Mouse (Mus musculus) heart, embryonic 12.5 days (tissue): ENCODE results near the gene Asxl1. TPM values are rescaled to one million over a fixed set of nuclear protein-coding genes. Genes with fewer than 3 reads are reported as not detected.

Experiments
- ATAC-seq: fragments of 200-750 bp; cut with Nextera tagmentation; 2 replicates; pipeline ENCODE4 v1.8.0; 2017; ENCODE audit warnings: moderate TSS enrichment, moderate library complexity; ENCODE audit not compliant: insufficient number of reproducible peaks, low FRiP score
- H3K27ac ChIP-seq: fragments of 300-500 bp; sonication (generic); 2 replicates; pipeline ENCODE4 v1.5.1; 2016; ENCODE audit warnings: mild to moderate bottlenecking, moderate library complexity; ENCODE audit not compliant: poor library complexity, severe bottlenecking
- H3K27me3 ChIP-seq: fragments of 300-500 bp; sonication (generic); replicated peaks from 2 replicates; pipeline ENCODE4 v1.6.1; 2016; ENCODE audit warnings: mild to moderate bottlenecking, moderate library complexity
- H3K36me3 ChIP-seq: fragments of 300-500 bp; sonication (generic); 2 replicates; pipeline ENCODE4 v1.6.1; 2016; ENCODE audit warnings: mild to moderate bottlenecking, moderate library complexity
- H3K4me1 ChIP-seq: fragments of 300-500 bp; sonication (generic); replicated peaks from 2 replicates; pipeline ENCODE4 v1.6.1; 2016; ENCODE audit warnings: mild to moderate bottlenecking
- H3K4me2 ChIP-seq: fragments of 300-500 bp; sonication (generic); 2 replicates; pipeline ENCODE4 v1.6.1; 2016; ENCODE audit warnings: mild to moderate bottlenecking, moderate library complexity
- H3K4me3 ChIP-seq: fragments of 300-500 bp; sonication (generic); 2 replicates; pipeline ENCODE4 v1.5.1; 2016; ENCODE audit warnings: mild to moderate bottlenecking
- H3K9ac ChIP-seq: fragments of 300-500 bp; sonication (generic); 2 replicates; pipeline ENCODE4 v1.6.1; 2016; ENCODE audit warnings: mild to moderate bottlenecking, moderate library complexity
- H3K9me3 ChIP-seq: fragments of 300-500 bp; sonication (generic); replicated peaks from 2 replicates; pipeline ENCODE4 v1.6.1; 2016; ENCODE audit warnings: mild to moderate bottlenecking, moderate library complexity
- WGBS: fragments of 180-500 bp; shearing (Covaris S2); methylation state at CpG from one replicate; pipeline ENCODE4 v1.1.7; 2016; 5-methylcytosine and 5-hydroxymethylcytosine counted together
- polyA plus RNA-seq: library from polyadenylated mRNA; unstranded; fragments of >200 nt; fragmentation: Nextera tagmentation; extraction: Ambion mirVana; gene quantifications from 2 replicates; pipeline ENCODE4 v1.2.1, GENCODE M21; 2016

Gene Asxl1
- polyA plus RNA-seq, 1 experiment from 2014 or later = 14.4 TPM

DNA sequence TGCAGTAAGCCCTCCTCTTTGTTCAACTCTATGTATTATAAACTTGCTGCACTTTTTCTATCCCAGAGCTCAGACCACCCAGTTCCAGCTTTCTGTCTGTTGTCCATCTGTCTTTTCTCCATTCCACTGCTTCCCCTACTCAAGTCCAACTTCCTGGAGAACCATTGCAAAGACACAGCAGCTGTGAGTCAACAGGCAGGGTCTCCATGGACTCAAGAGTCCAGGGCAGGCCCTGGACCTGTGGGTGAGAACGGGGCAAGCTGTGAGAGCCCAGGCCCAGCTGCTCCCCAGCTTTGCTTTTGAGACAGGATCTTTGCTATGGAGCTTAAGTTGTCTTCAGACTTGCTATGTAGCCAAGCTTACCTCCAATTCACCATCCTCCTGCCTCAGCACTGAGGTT, 84.9 kb downstream of the Asxl1 start:
- Histone ChIP-seq H3K27me3 (no peaks in the 10 kb centered on the region), H3K4me3 (no peak overlapping the region), H3K36me3 (peaks cover 67% of the 10 kb centered on the region), H3K9ac (no peak overlapping the region), H3K4me2 (no peak overlapping the region), H3K9me3 (no peaks in the 10 kb centered on the region), H3K27ac (no peak overlapping the region), H3K4me1 (peaks cover 96% of the 10 kb centered on the region)
- ATAC-seq = no peak
- WGBS = 88% methylated on average over 1 of the region's 1 CpGs

DNA sequence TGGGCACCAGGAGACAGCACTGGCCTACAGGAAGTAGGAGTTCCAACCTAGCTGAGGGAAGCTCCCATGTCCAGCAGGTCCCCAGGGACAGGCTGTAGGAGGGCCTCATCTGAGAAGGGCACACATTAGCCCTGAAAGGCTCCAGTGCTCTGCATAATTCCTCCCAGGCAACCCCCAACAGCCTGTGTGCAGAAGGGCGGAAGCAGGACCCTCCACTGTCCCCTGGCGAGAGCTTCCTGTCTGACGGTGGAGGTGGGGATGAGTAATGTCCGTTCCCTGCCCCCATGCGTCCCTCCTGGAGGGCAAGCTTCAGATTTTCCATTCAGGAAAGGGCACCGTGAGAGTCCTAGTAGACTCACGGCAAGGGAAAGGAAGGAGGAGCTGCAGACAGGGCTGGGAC, 86.9 kb downstream of the Asxl1 start:
- Histone ChIP-seq H3K36me3 (peaks cover 67% of the 10 kb centered on the region), H3K9me3 (no peaks in the 10 kb centered on the region), H3K4me1 (peaks cover 96% of the 10 kb centered on the region), H3K4me3 (no peak overlapping the region), H3K9ac (peak overlapping the region; percentile 29; the same call in 1 of the 2 replicates), H3K27ac (peak overlapping the region; percentile 73), H3K27me3 (no peaks in the 10 kb centered on the region), H3K4me2 (peak overlapping the region; percentile 14; the same call in 1 of the 2 replicates)
- peak; percentile 57 for ATAC-seq
- WGBS = 31% methylated on average over 7 of the region's 7 CpGs

DNA sequence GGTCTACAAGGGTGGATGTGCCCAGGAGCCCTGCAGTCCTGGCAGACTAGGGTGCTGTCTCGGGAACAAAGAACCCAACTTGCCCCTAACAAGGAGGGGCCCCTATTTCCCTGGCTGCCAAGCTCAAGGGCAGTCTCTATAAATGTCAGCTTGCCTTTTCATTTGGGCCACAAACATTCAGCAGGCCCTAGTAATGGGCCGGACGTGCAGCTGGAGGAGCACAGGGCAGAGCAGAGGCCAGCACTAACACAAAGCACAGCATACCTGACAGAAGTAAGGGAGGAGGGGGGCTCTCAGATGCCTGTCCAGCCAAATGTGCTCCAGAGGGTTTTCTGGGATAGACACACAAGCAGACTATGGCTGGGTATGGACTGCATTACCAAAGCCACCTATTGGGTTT, 88.2 kb downstream of the Asxl1 start:
- H3K27me3 ChIP-seq = no peaks in the 10 kb centered on the region
- H3K36me3 ChIP-seq = peaks cover 61% of the 10 kb centered on the region
- 42% methylated on average over 3 of the region's 3 CpGs for WGBS
- 0 out of 2 replicates have a peak overlapping the region, but pooled peaks have one; percentile 11 for H3K9ac ChIP-seq
- no peak overlapping the region for H3K4me3 ChIP-seq
- peak overlapping the region; percentile 73 for H3K27ac ChIP-seq
- H3K4me1 ChIP-seq = peaks cover 96% of the 10 kb centered on the region
- no peaks in the 10 kb centered on the region for H3K9me3 ChIP-seq
- ATAC-seq = no peak
- H3K4me2 ChIP-seq = peak overlapping the region; percentile 2; the same call in 1 of the 2 replicates

DNA sequence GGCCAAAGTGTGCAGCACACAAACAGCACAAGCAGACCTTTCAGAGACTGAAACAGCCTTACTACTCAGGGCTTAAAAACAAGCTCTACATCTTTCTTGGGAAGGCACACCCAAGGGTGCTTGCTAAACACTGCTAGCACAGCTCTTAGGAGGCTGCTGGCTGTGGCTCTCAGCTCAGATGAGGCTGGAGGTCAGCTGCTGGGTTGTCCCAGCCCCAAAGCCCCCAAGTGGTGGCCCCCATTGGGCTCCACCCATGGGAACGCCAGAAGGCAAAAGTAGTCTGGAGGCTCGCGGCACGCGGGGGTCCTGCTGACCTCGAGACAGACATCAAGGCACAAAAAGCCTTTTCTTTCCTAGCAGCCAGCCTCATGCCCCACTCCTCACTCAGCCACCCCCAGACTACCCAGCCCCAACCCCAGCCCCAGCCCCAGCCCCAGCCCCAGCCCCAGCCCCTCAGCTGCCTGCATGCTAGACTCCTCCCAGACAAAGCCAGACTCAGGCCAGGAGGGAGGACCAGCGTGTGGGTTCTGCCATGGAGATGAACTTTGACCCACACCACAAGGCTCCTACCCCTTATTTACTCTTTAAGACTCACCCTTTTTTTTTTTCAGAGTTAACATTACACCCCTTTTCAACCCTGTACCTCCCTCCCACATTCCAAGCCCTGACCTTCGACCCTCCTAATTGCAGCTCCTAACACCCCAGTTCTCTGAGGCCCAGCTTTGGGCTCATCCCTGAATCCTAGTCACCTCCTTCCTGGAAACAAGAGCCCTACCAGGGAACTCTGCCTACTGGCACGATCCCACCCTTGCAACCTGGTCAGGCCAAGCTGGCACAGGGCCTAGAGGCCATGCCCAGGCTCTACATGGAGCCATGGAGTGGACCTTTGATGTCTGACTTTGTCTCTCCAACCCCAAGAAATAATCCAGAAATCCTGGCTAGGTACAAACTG, 89.5 kb downstream of the Asxl1 start:
- no peaks in the 10 kb centered on the region for H3K27me3 ChIP-seq
- H3K9ac ChIP-seq = peak overlapping the region; percentile 37; the same call in 1 of the 2 replicates
- no peaks in the 10 kb centered on the region for H3K9me3 ChIP-seq
- H3K4me1 ChIP-seq = peaks cover 94% of the 10 kb centered on the region
- no peak for ATAC-seq
- H3K27ac ChIP-seq = peak overlapping the region; percentile 67
- H3K4me3 ChIP-seq = no peak overlapping the region
- H3K36me3 ChIP-seq = peaks cover 48% of the 10 kb centered on the region
- H3K4me2 ChIP-seq = no peak overlapping the region
- WGBS = 33% methylated on average over 9 of the region's 9 CpGs

DNA sequence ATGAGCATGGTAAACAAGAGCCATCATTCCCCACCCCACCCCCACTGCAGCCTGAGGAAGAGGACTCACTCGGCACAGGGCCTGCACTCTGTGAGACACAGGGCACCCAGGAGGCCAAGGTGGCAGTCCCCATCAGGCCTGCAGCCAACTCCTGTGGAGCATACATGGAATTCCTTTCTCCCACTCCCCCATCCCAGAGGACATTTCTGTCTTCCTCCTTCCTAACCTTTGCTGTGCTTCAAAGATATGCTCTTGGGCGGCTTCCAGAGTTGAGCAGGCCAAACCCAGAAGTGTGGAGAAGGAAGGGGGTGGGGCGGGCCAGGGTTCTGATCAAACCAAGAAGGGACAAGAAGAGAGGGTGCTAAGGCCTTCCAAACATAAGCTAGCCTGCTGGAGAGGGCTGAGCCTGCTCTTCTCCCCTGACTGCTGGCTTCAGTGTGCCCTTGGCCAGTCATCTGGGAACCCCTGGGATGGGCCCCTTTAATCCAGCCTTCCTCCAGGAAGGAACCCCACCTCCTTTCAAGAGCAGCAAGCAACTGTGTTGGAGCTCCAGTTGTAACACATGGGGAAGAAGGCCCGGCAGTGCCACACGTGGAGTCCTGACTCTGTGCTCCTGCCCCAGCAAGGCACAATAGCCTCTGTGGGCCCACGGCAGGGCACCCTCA, 91.1 kb downstream of the Asxl1 start:
- Histone ChIP-seq H3K9me3 (no peaks in the 10 kb centered on the region), H3K27ac (peak overlapping the region; percentile 96), H3K4me3 (peak overlapping the region; percentile 0), H3K4me2 (peak overlapping the region; percentile 54), H3K9ac (peak overlapping the region; percentile 54; the same call in 1 of the 2 replicates), H3K27me3 (no peaks in the 10 kb centered on the region), H3K36me3 (peaks cover 31% of the 10 kb centered on the region), H3K4me1 (peaks cover 96% of the 10 kb centered on the region)
- ATAC-seq = peak; percentile 40
- WGBS = 13% methylated on average over 6 of the region's 6 CpGs

DNA sequence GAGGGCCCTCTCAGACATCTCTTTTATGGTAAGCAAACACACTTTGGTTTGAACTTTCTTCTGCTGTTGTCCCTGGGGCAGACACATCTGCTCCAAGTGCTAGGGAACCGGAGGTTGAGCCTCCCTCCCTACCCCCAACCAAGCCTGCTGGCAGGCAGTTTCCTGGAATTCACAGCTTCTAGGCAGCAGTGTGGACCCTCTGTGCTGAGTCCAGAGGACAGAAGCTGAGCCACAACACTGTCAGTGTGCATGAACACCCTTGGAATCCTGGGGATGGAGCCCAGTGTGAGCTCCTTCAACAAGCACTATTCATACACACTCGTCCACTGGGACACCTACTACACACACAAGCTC, 91.7 kb downstream of the Asxl1 start:
- Histone ChIP-seq H3K4me2 (peak overlapping the region; percentile 54), H3K4me3 (peak overlapping the region; percentile 0; the same call in 1 of the 2 replicates), H3K27me3 (no peaks in the 10 kb centered on the region), H3K9me3 (no peaks in the 10 kb centered on the region), H3K36me3 (peaks cover 26% of the 10 kb centered on the region), H3K27ac (peak overlapping the region; percentile 96), H3K9ac (peak overlapping the region; percentile 54; the same call in 1 of the 2 replicates), H3K4me1 (peaks cover 96% of the 10 kb centered on the region)
- ATAC-seq = no peak
- WGBS = 14% methylated on average over 2 of the region's 2 CpGs

DNA sequence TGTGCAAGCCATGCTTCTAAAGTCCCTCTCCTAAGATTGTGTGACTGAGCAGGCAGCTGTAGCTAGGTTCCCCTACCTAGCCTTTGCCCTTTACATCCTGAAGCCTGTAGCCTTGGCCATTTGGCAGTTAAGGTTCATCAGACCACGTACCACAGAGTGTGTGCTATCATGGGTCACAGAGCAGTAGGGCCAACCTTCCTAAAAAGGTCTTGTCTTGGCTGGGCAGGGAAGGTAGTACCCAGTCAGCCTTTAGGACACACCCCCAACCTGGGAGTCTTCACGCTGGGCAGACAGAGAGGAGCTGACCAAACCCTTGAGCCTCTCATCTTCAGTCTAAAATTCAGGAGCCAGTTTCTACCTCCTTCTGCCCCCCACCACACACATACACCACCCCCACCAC, 95.1 kb downstream of the Asxl1 start:
- Histone ChIP-seq H3K27me3 (no peaks in the 10 kb centered on the region), H3K9ac (peak overlapping the region; percentile 52), H3K4me3 (no peak overlapping the region), H3K4me1 (peaks cover 73% of the 10 kb centered on the region), H3K27ac (peak overlapping the region; percentile 69), H3K36me3 (0 out of 2 replicates have a peak, but pooled peaks cover 3% of the 10 kb centered on the region), H3K4me2 (peak overlapping the region; percentile 98), H3K9me3 (no peaks in the 10 kb centered on the region)
- 33% methylated on average over 2 of the region's 2 CpGs for WGBS
- ATAC-seq = no peak

DNA sequence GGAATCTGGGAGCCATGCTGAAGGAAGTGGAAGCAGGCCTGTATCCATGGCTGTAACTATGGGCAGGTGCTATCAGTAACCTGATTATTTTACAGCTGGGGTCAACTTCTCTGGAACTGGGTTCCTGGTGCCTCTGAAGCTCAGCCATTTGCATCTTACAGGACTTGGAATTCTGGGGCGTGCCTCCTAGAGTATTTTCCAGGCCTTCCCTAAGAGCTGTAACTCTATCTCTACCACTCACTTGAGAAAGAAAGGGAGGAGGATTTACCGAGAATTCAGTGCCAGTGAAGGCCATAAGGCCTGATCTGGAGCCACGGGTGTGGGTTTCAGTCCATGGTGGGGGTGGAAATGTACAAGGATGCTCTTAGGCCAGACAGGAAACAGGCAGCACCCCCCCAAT, 95.6 kb downstream of the Asxl1 start:
- 22% methylated on average over 3 of the region's 3 CpGs for WGBS
- H3K36me3 ChIP-seq = no peaks in the 10 kb centered on the region
- H3K9ac ChIP-seq = peak overlapping the region; percentile 21; the same call in 1 of the 2 replicates
- ATAC-seq = no peak
- no peaks in the 10 kb centered on the region for H3K27me3 ChIP-seq
- H3K9me3 ChIP-seq = no peaks in the 10 kb centered on the region
- H3K4me1 ChIP-seq = peaks cover 71% of the 10 kb centered on the region
- H3K4me3 ChIP-seq = peak overlapping the region; percentile 71; the same call in 1 of the 2 replicates
- H3K27ac ChIP-seq = peak overlapping the region; percentile 69
- H3K4me2 ChIP-seq = peak overlapping the region; percentile 98

DNA sequence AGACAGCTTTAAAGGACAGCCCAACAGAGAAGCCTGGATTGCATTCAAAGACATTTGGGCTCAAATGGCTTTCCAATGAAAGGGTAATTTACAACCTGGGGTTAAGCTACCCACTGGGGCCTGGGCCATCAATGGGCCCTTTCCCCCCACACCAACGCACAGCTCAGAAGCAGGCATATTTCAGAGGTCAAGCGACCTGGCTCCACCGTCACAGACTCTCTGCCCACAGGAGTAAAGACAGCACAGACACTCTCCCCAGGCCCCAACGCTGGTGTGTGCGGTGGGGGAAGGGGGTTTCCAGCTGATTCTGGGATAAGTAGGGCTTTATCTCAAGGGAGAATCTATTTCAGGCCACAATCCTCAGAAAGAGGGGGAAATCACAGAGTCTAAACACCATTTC, 97.1 kb downstream of the Asxl1 start:
- Histone ChIP-seq H3K27ac (peak overlapping the region; percentile 87), H3K4me2 (peak overlapping the region; percentile 98), H3K4me3 (peak overlapping the region; percentile 71), H3K9me3 (no peaks in the 10 kb centered on the region), H3K36me3 (no peaks in the 10 kb centered on the region), H3K9ac (peak overlapping the region; percentile 90), H3K4me1 (peaks cover 63% of the 10 kb centered on the region), H3K27me3 (no peaks in the 10 kb centered on the region)
- WGBS = 23% methylated on average over 5 of the region's 5 CpGs
- ATAC-seq = no peak

DNA sequence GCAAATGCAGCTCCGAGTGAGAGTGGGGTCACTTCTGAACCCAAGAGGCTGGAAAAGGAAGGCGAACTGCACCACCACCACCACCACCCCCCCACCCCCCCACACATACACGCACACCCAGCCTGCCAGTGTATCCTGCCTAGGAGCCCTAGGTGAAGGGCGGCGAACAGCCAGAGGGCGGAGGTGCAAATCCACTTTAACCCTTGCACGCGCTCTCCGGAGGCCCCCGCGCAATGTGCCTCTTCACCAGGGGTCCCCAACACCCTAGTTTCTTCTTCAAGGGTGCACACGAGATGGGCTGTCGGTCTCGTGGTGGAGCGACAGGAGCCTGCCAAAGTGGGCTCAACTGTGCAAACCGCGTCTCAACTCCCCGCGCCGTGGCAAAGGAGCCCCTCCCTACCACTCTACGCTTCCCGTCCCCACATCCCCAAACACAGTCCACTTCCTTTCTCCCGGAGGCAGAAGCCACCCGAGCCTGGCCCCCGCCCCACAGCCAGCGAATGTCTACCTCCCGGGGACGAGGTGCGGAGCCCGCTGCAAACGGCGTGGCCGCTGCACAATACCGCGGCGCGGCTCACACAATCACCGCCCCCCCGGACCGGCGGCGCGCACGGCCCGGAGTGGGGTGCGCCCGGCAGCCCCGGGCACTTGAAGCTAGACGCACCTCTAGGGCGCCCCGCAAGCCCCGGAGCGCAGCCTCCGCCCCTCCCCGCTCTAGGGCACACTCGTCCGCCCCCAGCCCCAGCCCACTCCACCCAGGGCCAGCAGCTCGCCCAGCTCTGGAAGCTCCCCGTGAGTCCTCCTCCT, 98.0 kb downstream of the Asxl1 start:
- under 1% methylated on average over 57 of the region's 59 CpGs for WGBS
- Histone ChIP-seq H3K9ac (peak overlapping the region; percentile 90), H3K4me1 (peaks cover 53% of the 10 kb centered on the region), H3K4me3 (peak overlapping the region; percentile 71), H3K4me2 (peak overlapping the region; percentile 98), H3K27me3 (no peaks in the 10 kb centered on the region), H3K9me3 (no peaks in the 10 kb centered on the region), H3K36me3 (no peaks in the 10 kb centered on the region), H3K27ac (peak overlapping the region; percentile 87)
- peak; percentile 58 for ATAC-seq
